Mouse (Mus musculus): Measurements from ENCODE around the gene Castor2. TPM values are rescaled to one million over a fixed set of nuclear protein-coding genes. Genes with fewer than 3 reads are reported as not detected.

Castor2 gene
- polyA plus RNA-seq, 1 experiment from 2014 or later = 13.2 TPM

- H3K27ac ChIP-seq = no peak overlapping the region
- H3K27me3 ChIP-seq = no peaks in the 10 kb centered on the region
- no peak overlapping the region for H3K4me2 ChIP-seq
- H3K4me3 ChIP-seq (replicated peaks) = no peak overlapping the region
- 0 out of 2 replicates have a peak, but pooled peaks cover 4% of the 10 kb centered on the region for H3K4me1 ChIP-seq (replicated peaks)
- peaks cover 50% of the 10 kb centered on the region for H3K36me3 ChIP-seq
- whole genome bisulfite sequencing = 57% methylated on average over 4 of the region's 4 CpGs
- no peak for ATAC-seq (ENCODE audit: insufficient number of reproducible peaks, insufficient read depth, low FRiP score, low TSS enrichment, low read depth)
- peaks cover 13% of the 10 kb centered on the region; the same call in 1 of the 2 replicates for H3K9me3 ChIP-seq
- no peak overlapping the region for H3K9ac ChIP-seq (replicated peaks)
Observed at GRCm38 (mm10) chr5:134131586-134131985, 32.1 kb downstream of the Castor2 start.

GRCm38 (mm10) chr5:134136022-134136421 is 36.5 kb downstream of the Castor2 start:
- no peak overlapping the region for H3K4me2 ChIP-seq

DNA sequence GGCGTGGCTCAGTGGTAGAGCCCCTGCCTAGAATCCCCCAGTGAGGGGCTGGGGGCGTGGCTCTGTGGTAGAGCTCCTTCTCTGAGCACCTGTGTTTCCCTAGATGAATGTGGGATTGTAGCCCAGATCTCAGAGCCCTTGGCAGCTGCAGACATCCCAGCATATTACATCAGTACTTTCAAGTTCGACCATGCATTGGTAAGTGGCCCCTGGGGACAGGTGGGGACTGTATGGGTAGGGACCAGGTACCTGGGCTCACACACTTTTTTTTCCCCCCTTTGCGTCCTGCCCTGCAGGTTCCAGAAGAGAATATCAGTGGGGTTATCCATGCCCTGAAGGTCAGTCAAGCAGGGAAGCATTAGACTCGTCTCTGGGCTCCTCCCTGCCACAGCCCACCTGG is 38.4 kb downstream of the Castor2 start:
- H3K4me3 ChIP-seq (replicated peaks) = no peak overlapping the region
- 0 out of 2 replicates have a peak, but pooled peaks cover 8% of the 10 kb centered on the region for H3K9me3 ChIP-seq
- no peak overlapping the region for H3K27ac ChIP-seq
- no peaks in the 10 kb centered on the region for H3K4me1 ChIP-seq (replicated peaks)
- no peak for ATAC-seq (ENCODE audit: insufficient number of reproducible peaks, insufficient read depth, low FRiP score, low TSS enrichment, low read depth)
- 80% methylated on average over 5 of the region's 5 CpGs for WGBS
- H3K27me3 ChIP-seq = no peaks in the 10 kb centered on the region
- H3K36me3 ChIP-seq = peaks cover 88% of the 10 kb centered on the region
- no peak overlapping the region for H3K4me2 ChIP-seq
- H3K9ac ChIP-seq (replicated peaks) = no peak overlapping the region

More at GRCm38 (mm10) chr5:134136022-134136421, 36.5 kb downstream of the Castor2 start:
- Histone ChIP-seq H3K27ac (no peak overlapping the region), H3K9ac (replicated peaks) (no peak overlapping the region), H3K27me3 (no peaks in the 10 kb centered on the region), H3K36me3 (peaks cover 78% of the 10 kb centered on the region), H3K9me3 (0 out of 2 replicates have a peak, but pooled peaks cover 8% of the 10 kb centered on the region), H3K4me1 (replicated peaks) (no peaks in the 10 kb centered on the region), H3K4me3 (replicated peaks) (no peak overlapping the region)
- 97% methylated on average over 12 of the region's 12 CpGs for WGBS
- ATAC-seq (ENCODE audit: insufficient number of reproducible peaks, insufficient read depth, low FRiP score, low TSS enrichment, low read depth) = no peak

DNA sequence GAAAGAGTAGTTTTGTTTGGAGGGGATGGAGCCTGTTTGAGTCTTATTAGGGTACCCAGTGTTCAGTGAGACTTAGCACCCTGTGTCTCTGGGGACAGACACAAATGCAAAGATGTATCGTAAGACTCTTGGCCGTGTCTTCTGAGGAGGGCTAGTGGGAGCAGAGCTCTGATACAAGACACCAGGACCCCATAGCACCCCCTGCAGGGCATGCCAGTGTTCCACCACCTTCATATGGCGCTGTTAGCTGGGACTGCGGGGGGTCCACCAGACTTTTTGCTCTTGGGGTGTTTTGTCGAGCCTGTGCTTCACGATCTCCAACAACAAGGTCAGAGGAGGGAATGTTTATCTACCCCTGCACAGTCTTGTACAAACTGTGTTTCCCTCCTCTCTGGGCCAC is 39.9 kb downstream of the Castor2 start:
- H3K4me2 ChIP-seq = no peak overlapping the region
- H3K4me3 ChIP-seq (replicated peaks) = no peak overlapping the region
- ATAC-seq (ENCODE audit: insufficient number of reproducible peaks, insufficient read depth, low FRiP score, low TSS enrichment, low read depth) = no peak
- no peak overlapping the region for H3K27ac ChIP-seq
- H3K9me3 ChIP-seq = 0 out of 2 replicates have a peak, but pooled peaks cover 5% of the 10 kb centered on the region
- no peak overlapping the region for H3K9ac ChIP-seq (replicated peaks)
- no peaks in the 10 kb centered on the region for H3K4me1 ChIP-seq (replicated peaks)
- H3K36me3 ChIP-seq = peaks cover 87% of the 10 kb centered on the region
- no peaks in the 10 kb centered on the region for H3K27me3 ChIP-seq
- 86% methylated on average over 6 of the region's 6 CpGs for WGBS

DNA sequence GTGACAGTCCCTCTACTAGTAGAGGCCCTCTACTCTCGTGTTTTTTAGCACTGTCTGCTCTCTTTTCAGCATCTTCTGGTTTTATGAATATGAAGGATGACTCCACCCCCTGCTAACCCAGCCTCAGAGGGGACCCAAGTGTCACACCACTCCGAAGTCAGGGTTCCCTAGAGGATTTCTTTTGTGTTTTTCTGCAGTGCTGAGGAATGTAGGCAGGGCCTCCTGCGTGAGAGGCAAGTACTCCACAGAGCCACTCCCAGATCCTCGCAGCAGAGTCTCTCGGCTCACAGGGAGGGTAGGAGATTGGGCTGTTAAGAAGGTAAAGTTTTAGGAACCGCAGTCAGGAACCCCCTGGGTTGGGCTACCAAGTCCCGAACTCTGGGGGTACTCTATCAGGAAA is 41.7 kb downstream of the Castor2 start:
- no peak overlapping the region for H3K27ac ChIP-seq
- H3K4me3 ChIP-seq (replicated peaks) = no peak overlapping the region
- ATAC-seq (ENCODE audit: insufficient number of reproducible peaks, insufficient read depth, low FRiP score, low TSS enrichment, low read depth) = no peak
- H3K9ac ChIP-seq (replicated peaks) = no peak overlapping the region
- WGBS = 75% methylated on average over 7 of the region's 7 CpGs
- H3K4me1 ChIP-seq (replicated peaks) = no peaks in the 10 kb centered on the region
- no peak overlapping the region for H3K4me2 ChIP-seq
- H3K9me3 ChIP-seq = peaks cover 9% of the 10 kb centered on the region; the same call in 1 of the 2 replicates
- peaks cover 80% of the 10 kb centered on the region for H3K36me3 ChIP-seq
- no peaks in the 10 kb centered on the region for H3K27me3 ChIP-seq

DNA sequence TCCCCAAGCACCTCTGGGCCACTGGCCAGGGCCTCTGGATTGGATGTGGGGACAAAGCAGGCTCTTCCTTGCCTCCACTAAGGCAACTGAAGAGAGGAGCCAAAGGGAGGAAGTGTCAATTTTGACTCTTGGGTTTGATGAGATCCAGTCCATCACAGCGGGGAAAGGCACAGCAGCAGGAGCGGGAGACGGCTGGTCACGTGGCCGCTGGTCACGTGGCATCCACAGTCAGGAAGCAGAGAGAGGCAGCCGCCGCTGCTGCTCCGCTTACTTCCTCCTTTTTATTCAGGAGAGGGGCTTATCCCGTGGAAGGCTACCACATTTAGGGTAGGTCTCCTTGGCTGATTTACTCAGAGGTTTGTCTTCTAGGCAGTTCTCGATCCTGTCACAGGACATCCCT is 42.9 kb downstream of the Castor2 start:
- Histone ChIP-seq H3K4me2 (no peak overlapping the region), H3K27ac (no peak overlapping the region), H3K4me1 (replicated peaks) (no peaks in the 10 kb centered on the region), H3K4me3 (replicated peaks) (no peak overlapping the region), H3K9me3 (peaks cover 9% of the 10 kb centered on the region; the same call in 1 of the 2 replicates), H3K27me3 (no peaks in the 10 kb centered on the region), H3K36me3 (peaks cover 77% of the 10 kb centered on the region), H3K9ac (replicated peaks) (no peak overlapping the region)
- whole genome bisulfite sequencing = 85% methylated on average over 11 of the region's 11 CpGs
- ATAC-seq (ENCODE audit: insufficient number of reproducible peaks, insufficient read depth, low FRiP score, low TSS enrichment, low read depth) = no peak

DNA sequence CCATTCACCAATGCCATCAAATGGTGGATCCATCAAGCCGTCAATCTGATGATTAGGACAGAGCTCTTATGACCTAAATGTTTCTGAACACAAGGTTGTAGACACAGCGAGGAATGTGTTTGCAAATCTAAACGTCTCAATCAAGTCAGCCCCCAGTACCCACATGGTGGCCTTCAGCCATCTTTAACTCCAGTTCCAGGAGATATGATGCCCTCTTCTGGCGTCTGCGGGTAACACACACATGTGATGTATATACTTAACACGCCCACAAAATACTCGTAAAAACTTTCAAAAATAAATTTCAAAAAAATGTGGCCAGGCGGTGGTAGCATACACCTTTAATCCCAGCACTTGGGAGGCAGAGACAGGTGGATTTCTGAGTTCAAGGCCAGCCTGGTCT is 45.5 kb downstream of the Castor2 start:
- Histone ChIP-seq H3K4me1 (replicated peaks) (no peaks in the 10 kb centered on the region), H3K27me3 (no peaks in the 10 kb centered on the region)
- WGBS = 94% methylated on average over 8 of the region's 8 CpGs

DNA sequence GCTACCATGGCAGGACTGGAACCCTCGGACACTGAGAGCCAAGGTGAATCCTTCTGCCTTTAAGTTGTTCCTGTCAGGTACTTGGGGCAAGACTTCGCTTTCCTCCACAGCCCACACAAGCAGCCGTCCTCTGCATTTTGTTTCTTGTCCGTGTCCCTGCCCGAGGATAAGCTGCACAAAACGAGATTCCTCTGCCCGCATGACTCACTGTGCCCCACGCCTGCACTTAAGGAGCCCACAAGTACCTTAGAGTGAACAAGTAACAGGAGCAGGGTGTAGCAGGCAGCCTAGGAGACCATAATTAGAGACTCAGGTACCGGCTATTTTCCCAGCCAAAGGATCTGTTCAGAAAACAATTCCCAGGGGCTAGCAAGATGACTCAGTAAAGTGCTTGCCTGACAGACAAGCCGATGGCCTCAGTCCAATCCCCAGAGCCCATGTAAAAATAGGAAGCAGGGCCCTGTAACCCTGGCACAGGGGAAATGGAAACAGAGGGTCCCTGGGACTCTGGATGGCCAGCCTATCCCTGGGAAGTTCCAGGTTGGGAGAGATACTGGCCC is 47.8 kb downstream of the Castor2 start:
- no peak for ATAC-seq (ENCODE audit: insufficient number of reproducible peaks, insufficient read depth, low FRiP score, low TSS enrichment, low read depth)

More for the DNA sequence above, 45.5 kb downstream of the Castor2 start:
- no peak for ATAC-seq (ENCODE audit: insufficient number of reproducible peaks, insufficient read depth, low FRiP score, low TSS enrichment, low read depth)
- Histone ChIP-seq H3K36me3 (peaks cover 79% of the 10 kb centered on the region), H3K9ac (replicated peaks) (no peak overlapping the region), H3K9me3 (peaks cover 4% of the 10 kb centered on the region; the same call in 1 of the 2 replicates), H3K27ac (no peak overlapping the region), H3K4me2 (no peak overlapping the region), H3K4me3 (replicated peaks) (no peak overlapping the region)

DNA sequence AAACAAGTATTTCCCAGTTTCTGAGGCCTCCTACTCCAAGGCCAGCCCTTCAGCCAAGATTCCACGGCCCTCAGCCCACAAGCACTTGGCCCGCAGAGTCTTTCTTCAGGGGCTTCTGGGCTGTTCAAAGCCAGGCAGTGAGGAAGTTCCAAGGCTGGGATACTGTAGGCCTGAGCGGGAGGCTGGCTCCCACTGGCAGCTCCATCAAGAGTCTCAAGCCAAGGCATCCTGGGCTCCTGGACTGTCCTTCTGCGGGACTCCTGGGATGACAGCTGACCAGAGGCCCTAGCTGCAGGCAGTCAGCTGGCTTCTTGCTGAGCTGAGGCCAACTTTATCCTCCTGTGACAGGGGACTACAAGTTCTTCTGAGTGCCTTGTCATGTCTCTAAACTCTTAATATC is 48.6 kb downstream of the Castor2 start:
- Histone ChIP-seq H3K9me3 (peaks cover 4% of the 10 kb centered on the region; the same call in 1 of the 2 replicates), H3K9ac (replicated peaks) (no peak overlapping the region), H3K27ac (peak overlapping the region; percentile 19; the same call in 1 of the 2 replicates), H3K27me3 (no peaks in the 10 kb centered on the region), H3K4me3 (replicated peaks) (no peak overlapping the region), H3K4me1 (replicated peaks) (no peaks in the 10 kb centered on the region), H3K36me3 (peaks cover 84% of the 10 kb centered on the region), H3K4me2 (no peak overlapping the region)
- WGBS = 89% methylated on average over 4 of the region's 4 CpGs
- no peak for ATAC-seq (ENCODE audit: insufficient number of reproducible peaks, insufficient read depth, low FRiP score, low TSS enrichment, low read depth)

More for the DNA sequence above, 47.8 kb downstream of the Castor2 start:
- Histone ChIP-seq H3K27ac (no peak overlapping the region; the same call in 1 of the 2 replicates), H3K9ac (replicated peaks) (no peak overlapping the region), H3K4me3 (replicated peaks) (no peak overlapping the region), H3K36me3 (peaks cover 84% of the 10 kb centered on the region), H3K9me3 (peaks cover 4% of the 10 kb centered on the region; the same call in 1 of the 2 replicates), H3K27me3 (no peaks in the 10 kb centered on the region), H3K4me1 (replicated peaks) (no peaks in the 10 kb centered on the region), H3K4me2 (no peak overlapping the region)
- 86% methylated on average over 10 of the region's 10 CpGs for WGBS

DNA sequence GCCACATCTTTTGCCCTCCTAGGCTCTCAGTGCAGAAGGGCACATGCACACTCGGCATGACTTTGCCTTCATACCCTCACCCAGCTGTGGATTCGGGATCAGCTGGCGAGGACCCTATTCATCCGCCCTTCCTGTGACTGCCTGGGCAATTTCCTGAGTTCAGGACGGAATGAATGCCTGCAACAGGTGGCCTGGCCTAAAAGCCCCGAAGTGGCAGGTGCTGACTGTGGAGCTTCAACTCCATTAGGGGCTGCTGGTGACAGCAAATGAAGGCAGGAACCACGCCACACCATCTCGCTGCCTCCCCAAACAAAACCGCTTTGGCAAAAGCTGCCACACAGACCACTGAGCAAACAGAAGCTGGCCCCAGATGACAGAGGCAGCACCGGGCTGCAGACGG is 52.4 kb downstream of the Castor2 start:
- Histone ChIP-seq H3K9ac (replicated peaks) (no peak overlapping the region), H3K36me3 (peaks cover 94% of the 10 kb centered on the region), H3K27ac (no peak overlapping the region), H3K4me2 (no peak overlapping the region), H3K9me3 (no peaks in the 10 kb centered on the region), H3K4me3 (replicated peaks) (no peak overlapping the region), H3K27me3 (no peaks in the 10 kb centered on the region), H3K4me1 (replicated peaks) (no peaks in the 10 kb centered on the region)
- WGBS = 83% methylated on average over 11 of the region's 11 CpGs
- ATAC-seq (ENCODE audit: insufficient number of reproducible peaks, insufficient read depth, low FRiP score, low TSS enrichment, low read depth) = no peak

DNA sequence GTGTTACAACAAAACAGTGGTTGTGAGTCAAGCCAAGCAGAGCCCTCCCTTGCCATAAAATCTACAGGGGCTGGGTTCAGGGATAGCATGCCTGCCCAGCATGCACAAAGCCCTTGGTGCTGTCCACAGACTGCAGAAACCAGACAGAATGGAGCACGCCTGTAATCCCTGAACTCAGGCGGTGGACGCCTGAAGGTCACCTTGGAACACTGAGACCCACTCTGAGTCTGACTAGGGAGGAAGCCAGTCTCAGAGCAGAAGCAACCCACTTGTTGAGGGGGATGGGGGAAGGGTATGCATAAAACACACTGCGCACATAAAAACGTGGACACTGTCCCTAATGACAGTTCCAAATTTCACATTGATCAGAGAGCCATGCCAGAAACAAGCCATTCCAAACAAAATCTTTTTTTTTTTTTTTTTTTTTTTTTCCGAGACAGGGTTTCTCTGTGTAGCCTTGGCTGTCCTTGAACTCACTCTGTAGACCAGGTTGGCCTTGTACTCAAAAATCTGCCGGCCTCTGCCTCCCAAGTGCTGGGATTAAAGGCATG is 56.5 kb downstream of the Castor2 start:
- peaks cover 95% of the 10 kb centered on the region for H3K36me3 ChIP-seq
- no peak overlapping the region for H3K9ac ChIP-seq (replicated peaks)
- no peaks in the 10 kb centered on the region for H3K4me1 ChIP-seq (replicated peaks)
- ATAC-seq (ENCODE audit: insufficient number of reproducible peaks, insufficient read depth, low FRiP score, low TSS enrichment, low read depth) = no peak
- no peaks in the 10 kb centered on the region for H3K27me3 ChIP-seq
- H3K27ac ChIP-seq = no peak overlapping the region
- 86% methylated on average over 7 of the region's 7 CpGs for WGBS
- no peak overlapping the region for H3K4me3 ChIP-seq (replicated peaks)
- no peaks in the 10 kb centered on the region for H3K9me3 ChIP-seq
- H3K4me2 ChIP-seq = no peak overlapping the region
